Mouse (Mus musculus): ENCODE results near the gene Nell2. TPM values are rescaled to one million over a fixed set of nuclear protein-coding genes. Genes with fewer than 3 reads are reported as not detected.
A peak's percentile ranks its signal among the peaks of the same experiment; 100 is the strongest.
"Not testable (repeated sequence)": the region's sequence is repeated elsewhere in the genome, so short reads cannot be mapped to it uniquely, and the experiment has no call there.

Nell2 gene
- polyA plus RNA-seq, 1 experiment from 2014 or later = 5.6 TPM

DNA sequence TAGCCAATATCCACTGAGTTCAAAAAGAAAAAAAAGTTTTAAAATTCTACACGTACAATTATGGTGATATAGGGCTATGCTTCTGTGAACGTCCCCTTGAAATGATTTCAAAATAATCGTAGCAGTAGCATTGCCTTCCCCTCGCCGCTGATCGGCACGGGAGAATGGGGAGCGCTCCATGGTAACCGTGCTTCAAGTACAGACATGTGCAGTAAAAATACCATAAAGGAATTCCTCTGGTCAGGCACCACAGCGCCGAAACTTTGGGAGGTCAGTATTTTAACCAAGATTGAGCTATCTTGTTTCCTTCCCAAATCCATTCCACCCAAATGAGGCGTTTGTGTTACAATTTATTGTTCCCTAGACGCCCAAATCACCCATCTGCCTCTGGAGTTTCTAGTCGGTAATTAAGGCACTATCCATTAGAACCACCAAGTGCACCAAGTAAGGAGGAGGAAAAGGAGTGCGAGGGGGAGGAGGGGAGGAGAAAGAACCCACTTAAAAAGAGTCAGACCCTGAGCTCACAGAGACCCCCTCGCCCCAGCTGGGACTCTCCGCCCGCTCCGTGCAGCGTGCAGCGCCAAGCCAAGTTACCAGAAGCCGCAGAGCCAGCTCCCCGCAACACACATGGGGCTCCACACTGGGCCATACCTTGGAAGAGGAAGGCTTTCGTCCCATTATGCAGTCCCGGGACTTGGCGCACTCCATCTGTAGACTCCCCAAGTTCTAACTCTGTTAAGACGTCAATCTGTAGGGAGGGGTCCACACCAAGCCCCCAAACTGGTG, 1.5 kb downstream of the Nell2 start:
- 2% methylated on average over 27 of the region's 27 CpGs for WGBS
- Histone ChIP-seq H3K4me3 (replicated peaks) (peak overlapping the region; percentile 70), H3K27ac (no peak overlapping the region), H3K4me1 (replicated peaks) (peaks cover 21% of the 10 kb centered on the region), H3K9ac (replicated peaks) (no peak overlapping the region), H3K4me2 (peak overlapping the region; percentile 100), H3K36me3 (no peaks in the 10 kb centered on the region), H3K27me3 (peaks cover 37% of the 10 kb centered on the region), H3K9me3 (no peaks in the 10 kb centered on the region)
- no peak for ATAC-seq (ENCODE audit: insufficient number of reproducible peaks, insufficient read depth, low FRiP score, low TSS enrichment, low read depth)

DNA sequence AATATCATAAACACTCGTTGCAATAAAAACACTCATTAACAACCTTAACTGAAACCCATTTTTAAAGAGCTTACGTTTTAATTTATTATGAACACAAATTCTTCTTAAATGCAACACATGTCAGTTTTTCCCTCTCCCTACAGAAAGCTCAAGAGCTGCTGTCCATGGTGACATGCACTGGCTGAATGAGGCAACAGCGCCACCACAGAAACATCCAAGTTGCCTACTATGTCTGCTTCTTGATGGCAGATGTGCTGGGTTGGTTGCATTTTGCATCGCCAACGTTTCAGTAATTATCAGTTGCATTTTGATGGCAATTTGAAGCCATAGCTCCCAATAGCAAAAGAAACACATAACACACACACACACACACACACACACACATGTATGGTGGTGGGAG, 2.4 kb downstream of the Nell2 start:
- Histone ChIP-seq H3K4me3 (replicated peaks) (no peak overlapping the region), H3K4me2 (no peak overlapping the region), H3K9ac (replicated peaks) (no peak overlapping the region), H3K4me1 (replicated peaks) (peaks cover 21% of the 10 kb centered on the region), H3K27me3 (peaks cover 37% of the 10 kb centered on the region), H3K36me3 (no peaks in the 10 kb centered on the region), H3K9me3 (no peaks in the 10 kb centered on the region), H3K27ac (no peak overlapping the region)
- no peak for ATAC-seq (ENCODE audit: insufficient number of reproducible peaks, insufficient read depth, low FRiP score, low TSS enrichment, low read depth)
- 8% methylated on average over 5 of the region's 5 CpGs for WGBS

DNA sequence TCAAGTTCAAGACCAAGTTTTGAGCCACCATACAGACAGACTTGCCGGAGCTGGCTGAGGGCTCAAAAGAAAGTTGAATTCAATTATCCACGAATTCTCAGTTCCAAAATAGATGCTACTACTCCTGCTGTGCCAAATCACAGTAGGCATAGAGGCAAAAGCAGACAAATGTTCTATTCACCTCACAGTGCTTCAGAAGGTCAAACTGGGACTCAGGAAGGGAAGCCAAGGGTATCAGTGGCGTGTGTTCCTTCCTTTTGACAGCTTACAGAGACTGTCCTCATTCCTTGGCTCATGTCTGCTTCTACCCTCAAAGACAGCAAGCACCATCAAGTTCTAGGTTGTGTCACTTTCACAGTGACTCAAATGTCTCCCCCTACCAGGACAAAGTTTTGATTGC, 10.2 kb downstream of the Nell2 start:
- H3K27ac ChIP-seq = no peak overlapping the region
- ATAC-seq (ENCODE audit: insufficient number of reproducible peaks, insufficient read depth, low FRiP score, low TSS enrichment, low read depth) = no peak
- H3K9me3 ChIP-seq = no peaks in the 10 kb centered on the region
- no peaks in the 10 kb centered on the region for H3K27me3 ChIP-seq
- no peak overlapping the region for H3K4me2 ChIP-seq
- no peak overlapping the region for H3K4me3 ChIP-seq (replicated peaks)
- no peaks in the 10 kb centered on the region for H3K4me1 ChIP-seq (replicated peaks)
- H3K9ac ChIP-seq (replicated peaks) = no peak overlapping the region
- WGBS = 84% methylated on average over 3 of the region's 3 CpGs
- no peaks in the 10 kb centered on the region for H3K36me3 ChIP-seq

DNA sequence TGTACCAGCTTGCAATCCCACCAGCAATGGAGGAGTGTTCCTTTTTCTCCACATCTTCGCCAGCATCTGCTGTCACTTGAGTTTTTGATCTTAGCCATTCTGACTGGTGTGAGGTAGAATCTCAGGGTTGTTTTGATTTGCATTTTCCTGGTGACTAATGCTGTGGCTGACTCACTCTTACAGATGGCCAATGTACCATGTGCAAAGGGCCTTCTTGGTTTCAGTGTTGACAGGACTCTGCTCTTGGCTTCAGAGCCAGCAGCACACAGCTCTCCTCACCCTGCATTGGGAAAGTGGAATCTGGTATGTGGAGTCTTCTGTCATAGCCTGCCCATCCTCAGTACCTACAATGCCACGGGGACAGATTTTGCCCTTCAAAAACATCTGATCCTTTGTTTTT, 15.1 kb downstream of the Nell2 start:
- not testable (repeated sequence) for ATAC-seq (ENCODE audit: insufficient number of reproducible peaks, insufficient read depth, low FRiP score, low TSS enrichment, low read depth); H3K4me1 ChIP-seq (replicated peaks); H3K4me2 ChIP-seq; H3K27me3 ChIP-seq; H3K36me3 ChIP-seq; H3K27ac ChIP-seq; H3K9ac ChIP-seq (replicated peaks); H3K9me3 ChIP-seq; H3K4me3 ChIP-seq (replicated peaks)
- 80% methylated on average over 2 of the region's 2 CpGs for WGBS

DNA sequence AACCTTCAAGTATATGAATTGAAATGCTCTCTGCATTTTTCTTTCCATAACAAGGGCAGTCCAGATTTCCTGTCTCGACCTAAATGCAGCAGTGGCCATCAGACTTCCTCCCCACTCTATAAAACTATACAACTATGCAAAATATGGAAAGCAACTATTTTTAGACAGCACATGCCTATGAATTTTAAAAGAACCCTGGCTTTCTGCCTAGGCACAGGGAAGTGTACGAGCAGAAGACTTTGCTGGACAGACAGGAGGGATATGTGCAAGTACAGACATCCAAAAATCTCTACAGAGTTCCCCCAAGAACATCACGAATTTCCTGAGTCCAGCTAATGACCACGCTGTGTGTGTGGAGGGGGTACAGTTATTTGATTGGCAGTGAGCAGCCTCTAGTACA, 32.7 kb downstream of the Nell2 start:
- H3K4me1 ChIP-seq (replicated peaks) = no peaks in the 10 kb centered on the region
- WGBS = 77% methylated on average over 4 of the region's 4 CpGs
- ATAC-seq (ENCODE audit: insufficient number of reproducible peaks, insufficient read depth, low FRiP score, low TSS enrichment, low read depth) = no peak

DNA sequence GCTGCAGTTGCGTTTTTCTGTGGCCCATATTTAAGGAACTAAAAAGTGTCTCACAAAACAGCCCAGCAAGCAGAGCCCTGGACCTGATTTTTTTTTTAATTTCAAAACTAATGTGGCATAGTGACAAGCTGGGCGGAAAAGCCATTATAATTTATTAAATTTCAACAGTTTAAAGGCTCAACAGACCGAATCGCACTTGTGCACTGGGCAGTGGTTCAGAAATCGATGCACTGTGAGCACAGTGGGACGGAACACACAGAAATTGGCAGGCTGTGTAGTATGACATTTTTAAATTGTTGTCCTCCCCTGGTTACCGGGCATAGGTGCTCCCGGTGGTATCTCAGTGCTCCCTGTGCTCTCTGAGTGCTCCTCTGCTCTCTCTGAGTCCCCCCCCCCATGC, 33.2 kb downstream of the Nell2 start:
- 91% methylated on average over 8 of the region's 8 CpGs for WGBS
- no peak for ATAC-seq (ENCODE audit: insufficient number of reproducible peaks, insufficient read depth, low FRiP score, low TSS enrichment, low read depth)
- Histone ChIP-seq H3K9ac (replicated peaks) (no peak overlapping the region), H3K4me3 (replicated peaks) (no peak overlapping the region), H3K27ac (no peak overlapping the region), H3K4me2 (no peak overlapping the region), H3K27me3 (no peaks in the 10 kb centered on the region), H3K36me3 (no peaks in the 10 kb centered on the region), H3K4me1 (replicated peaks) (no peaks in the 10 kb centered on the region), H3K9me3 (peaks cover 4% of the 10 kb centered on the region; the same call in 1 of the 2 replicates)

More for the DNA sequence above, 32.7 kb downstream of the Nell2 start:
- no peaks in the 10 kb centered on the region for H3K36me3 ChIP-seq
- no peak overlapping the region for H3K27ac ChIP-seq
- H3K27me3 ChIP-seq = no peaks in the 10 kb centered on the region
- H3K4me2 ChIP-seq = no peak overlapping the region
- no peak overlapping the region for H3K4me3 ChIP-seq (replicated peaks)
- no peak overlapping the region for H3K9ac ChIP-seq (replicated peaks)
- H3K9me3 ChIP-seq = peaks cover 4% of the 10 kb centered on the region; the same call in 1 of the 2 replicates

DNA sequence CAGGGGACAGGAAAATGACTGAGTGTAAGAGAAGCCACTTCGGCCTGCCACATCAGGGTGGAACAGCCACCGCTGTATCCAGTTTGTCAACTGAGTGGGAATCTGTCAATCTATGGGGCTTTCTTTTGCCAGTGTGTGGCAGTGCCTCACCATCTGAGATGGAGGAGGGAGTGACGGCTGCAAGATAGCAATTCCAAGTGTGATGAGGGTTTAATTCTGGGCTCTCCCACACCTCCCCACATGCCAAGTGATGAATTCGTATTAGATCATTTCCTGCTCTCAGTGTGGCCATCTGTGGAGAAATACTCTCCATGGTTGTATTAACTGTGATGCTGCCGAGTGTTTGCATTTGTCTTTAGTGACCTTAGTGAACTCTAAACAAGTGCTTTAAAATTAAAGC, 36.2 kb downstream of the Nell2 start:
- no peak overlapping the region for H3K9ac ChIP-seq (replicated peaks)

DNA sequence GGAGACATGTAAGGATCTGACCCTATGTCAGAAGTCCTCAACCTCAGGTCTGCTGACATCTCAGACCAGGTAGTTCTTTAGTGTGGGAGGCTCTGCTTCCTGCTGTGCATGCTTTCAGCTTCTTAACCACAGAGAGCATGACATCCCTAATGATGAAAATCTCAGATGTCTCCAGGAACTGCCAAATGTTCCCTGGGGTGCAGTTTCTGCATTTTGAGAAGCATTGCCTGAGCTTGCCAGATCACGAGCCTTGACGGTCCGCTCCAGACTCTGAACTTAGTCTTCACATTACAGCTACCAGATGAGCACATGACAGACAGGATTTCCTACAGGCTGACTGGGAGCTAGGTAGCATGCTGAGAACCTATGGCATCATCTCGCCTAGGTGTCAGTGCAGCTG, 39.2 kb downstream of the Nell2 start:
- Histone ChIP-seq H3K4me1 (replicated peaks) (0 out of 2 replicates have a peak, but pooled peaks cover 6% of the 10 kb centered on the region), H3K4me2 (no peak overlapping the region), H3K36me3 (no peaks in the 10 kb centered on the region), H3K9ac (replicated peaks) (no peak overlapping the region), H3K4me3 (replicated peaks) (no peak overlapping the region), H3K9me3 (no peaks in the 10 kb centered on the region), H3K27me3 (no peaks in the 10 kb centered on the region), H3K27ac (no peak overlapping the region)
- 53% methylated on average over 4 of the region's 4 CpGs for WGBS
- ATAC-seq (ENCODE audit: insufficient number of reproducible peaks, insufficient read depth, low FRiP score, low TSS enrichment, low read depth) = no peak

More for the DNA sequence above, 36.2 kb downstream of the Nell2 start:
- Histone ChIP-seq H3K4me3 (replicated peaks) (no peak overlapping the region), H3K4me2 (no peak overlapping the region), H3K27ac (no peak overlapping the region), H3K36me3 (no peaks in the 10 kb centered on the region), H3K4me1 (replicated peaks) (0 out of 2 replicates have a peak, but pooled peaks cover 6% of the 10 kb centered on the region), H3K9me3 (no peaks in the 10 kb centered on the region), H3K27me3 (no peaks in the 10 kb centered on the region)
- 66% methylated on average over 5 of the region's 5 CpGs for WGBS
- ATAC-seq (ENCODE audit: insufficient number of reproducible peaks, insufficient read depth, low FRiP score, low TSS enrichment, low read depth) = no peak

DNA sequence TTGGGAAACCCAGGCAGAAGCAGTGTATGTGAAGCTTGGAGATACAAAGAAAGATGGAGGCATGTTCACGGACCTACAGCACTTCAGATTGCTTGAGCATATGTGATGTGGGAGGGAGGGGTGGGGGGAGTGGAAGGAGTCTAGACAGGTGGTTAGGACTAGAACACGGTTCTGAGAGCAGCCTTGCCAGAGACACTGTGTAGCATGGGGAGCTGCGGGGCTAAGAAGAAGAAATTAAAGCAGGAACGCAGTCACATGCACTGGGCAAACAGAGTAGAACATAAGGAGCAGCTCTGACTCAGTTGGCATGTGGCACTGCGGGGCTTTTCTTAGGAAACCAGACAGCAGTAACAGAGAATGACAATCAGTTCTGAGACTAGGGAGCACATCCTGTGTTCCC, 40.4 kb downstream of the Nell2 start:
- no peaks in the 10 kb centered on the region for H3K27me3 ChIP-seq
- H3K4me2 ChIP-seq = no peak overlapping the region
- 0 out of 2 replicates have a peak, but pooled peaks cover 6% of the 10 kb centered on the region for H3K4me1 ChIP-seq (replicated peaks)
- WGBS = 84% methylated on average over 5 of the region's 5 CpGs
- H3K27ac ChIP-seq = no peak overlapping the region
- no peak overlapping the region for H3K9ac ChIP-seq (replicated peaks)
- no peaks in the 10 kb centered on the region for H3K9me3 ChIP-seq
- H3K36me3 ChIP-seq = no peaks in the 10 kb centered on the region
- H3K4me3 ChIP-seq (replicated peaks) = no peak overlapping the region
- ATAC-seq (ENCODE audit: insufficient number of reproducible peaks, insufficient read depth, low FRiP score, low TSS enrichment, low read depth) = no peak

DNA sequence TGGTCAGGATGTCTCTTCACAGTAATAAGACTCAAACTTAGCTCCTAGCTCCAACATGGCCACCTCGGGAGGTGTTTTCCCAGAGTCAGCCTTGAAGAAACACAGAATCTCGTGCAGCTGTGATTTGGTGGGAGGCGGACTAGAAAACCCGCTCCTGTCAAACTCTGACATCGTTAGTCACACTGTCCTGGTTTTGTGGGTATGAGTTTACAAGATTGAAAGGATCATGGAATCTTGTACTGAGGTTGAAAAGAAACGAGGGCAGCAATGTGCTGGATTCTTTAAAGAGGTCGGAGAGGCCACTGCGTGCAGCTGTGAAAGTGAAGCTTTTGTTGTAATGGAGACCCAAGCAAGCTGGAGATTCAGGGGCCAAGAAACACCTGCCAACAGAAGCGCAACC, 46.4 kb downstream of the Nell2 start:
- H3K4me1 ChIP-seq (replicated peaks) = no peaks in the 10 kb centered on the region
- H3K4me3 ChIP-seq (replicated peaks) = no peak overlapping the region
- H3K4me2 ChIP-seq = no peak overlapping the region
- no peaks in the 10 kb centered on the region for H3K27me3 ChIP-seq
- no peaks in the 10 kb centered on the region for H3K36me3 ChIP-seq
- H3K27ac ChIP-seq = no peak overlapping the region
- H3K9ac ChIP-seq (replicated peaks) = no peak overlapping the region
- WGBS = 68% methylated on average over 9 of the region's 9 CpGs
- no peaks in the 10 kb centered on the region for H3K9me3 ChIP-seq
- no peak for ATAC-seq (ENCODE audit: insufficient number of reproducible peaks, insufficient read depth, low FRiP score, low TSS enrichment, low read depth)

DNA sequence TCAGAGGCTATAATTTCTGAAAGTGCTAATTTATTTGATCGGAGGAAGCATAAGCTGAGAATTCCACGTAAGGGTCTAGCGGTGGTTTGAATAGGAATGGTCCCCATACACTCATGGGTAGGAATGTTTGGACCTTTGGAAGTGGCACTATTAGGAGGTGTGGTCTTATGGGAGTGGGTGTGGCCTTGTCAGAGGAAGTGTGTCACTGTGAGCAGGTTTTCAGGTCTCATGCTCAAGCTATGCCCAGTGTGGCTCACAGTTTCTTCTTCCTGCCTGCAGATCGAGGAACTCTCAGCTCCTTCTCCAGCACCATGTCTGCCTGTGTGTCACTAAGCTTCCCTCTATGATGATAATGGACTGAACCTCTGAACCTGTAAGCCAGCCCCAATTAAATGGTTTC, 46.8 kb downstream of the Nell2 start:
- H3K4me2 ChIP-seq = no peak overlapping the region
- no peaks in the 10 kb centered on the region for H3K36me3 ChIP-seq
- no peaks in the 10 kb centered on the region for H3K4me1 ChIP-seq (replicated peaks)
- no peaks in the 10 kb centered on the region for H3K9me3 ChIP-seq
- no peak overlapping the region for H3K4me3 ChIP-seq (replicated peaks)
- no peak for ATAC-seq (ENCODE audit: insufficient number of reproducible peaks, insufficient read depth, low FRiP score, low TSS enrichment, low read depth)
- no peaks in the 10 kb centered on the region for H3K27me3 ChIP-seq
- H3K9ac ChIP-seq (replicated peaks) = no peak overlapping the region
- WGBS = 93% methylated on average over 4 of the region's 4 CpGs
- H3K27ac ChIP-seq = no peak overlapping the region

DNA sequence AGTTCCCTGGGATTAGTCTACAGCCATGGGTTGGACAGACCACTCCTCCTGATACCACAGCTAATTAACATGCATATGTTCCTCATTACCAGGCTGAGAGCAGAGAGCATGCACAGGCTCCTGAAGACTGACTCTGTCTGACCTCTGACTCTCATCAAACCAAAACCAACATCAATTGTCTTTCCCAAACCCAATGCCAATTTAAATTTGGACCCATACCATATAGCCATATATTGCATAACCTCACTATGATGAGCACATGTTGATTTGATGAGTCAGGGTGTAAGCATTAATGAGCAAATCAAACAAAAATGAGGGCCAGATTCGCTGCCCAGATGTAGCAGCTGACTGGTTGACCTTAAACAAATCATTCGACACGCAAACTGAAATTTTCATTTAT, 51.9 kb downstream of the Nell2 start:
- no peak overlapping the region for H3K9ac ChIP-seq (replicated peaks)
- 0 out of 2 replicates have a peak, but pooled peaks cover 4% of the 10 kb centered on the region for H3K4me1 ChIP-seq (replicated peaks)
- H3K27me3 ChIP-seq = no peaks in the 10 kb centered on the region
- no peaks in the 10 kb centered on the region for H3K9me3 ChIP-seq
- ATAC-seq (ENCODE audit: insufficient number of reproducible peaks, insufficient read depth, low FRiP score, low TSS enrichment, low read depth) = no peak
- H3K4me2 ChIP-seq = no peak overlapping the region
- H3K36me3 ChIP-seq = no peaks in the 10 kb centered on the region
- no peak overlapping the region for H3K27ac ChIP-seq
- H3K4me3 ChIP-seq (replicated peaks) = no peak overlapping the region
- WGBS = 73% methylated on average over 3 of the region's 3 CpGs
